Mouse (Mus musculus): ENCODE data around the gene Gm20388.

The Gm20388 gene

GRCm38 (mm10) chr8:121593293-121593692 lies 1682.7 kb downstream of the Gm20388 start:
- in situ Hi-C loops (cut with MboI, MseI): loop anchor here (5.0 to 25.0 kb wide), 3 partner anchors 46 to 1969 kb away; partner anchors contain the start of genes Cox4i1, Emc8 and Gm27021

- in situ Hi-C loops (cut with MboI, MseI): loop anchor here (5.0 to 25.0 kb wide), 3 partner anchors 47 to 1968 kb away; partner anchors contain the start of genes Cox4i1, Emc8 and Gm27021
Measured at GRCm38 (mm10) chr8:121593983-121594382, 1683.3 kb downstream of the Gm20388 start.

GRCm38 (mm10) chr8:121597492-121597891 lies 1686.9 kb downstream of the Gm20388 start:
- in situ Hi-C loops (cut with MboI, MseI): loop anchor here (25.0 kb wide), 2 partner anchors 935 to 1965 kb away; partner anchors contain the start of genes Cox4i1, Emc8 and Gm27021

- in situ Hi-C loops (cut with MboI, MseI): loop anchor here (25.0 kb wide), 2 partner anchors 936 to 1964 kb away; partner anchors contain the start of genes Cox4i1, Emc8 and Gm27021
Measured at GRCm38 (mm10) chr8:121598190-121598589, 1687.5 kb downstream of the Gm20388 start.

GRCm38 (mm10) chr8:121598892-121599291 lies 1688.3 kb downstream of the Gm20388 start:
- in situ Hi-C loops (cut with MboI, MseI): loop anchor here (25.0 kb wide), 2 partner anchors 937 to 1963 kb away; partner anchors contain the start of genes Cox4i1, Emc8 and Gm27021

- in situ Hi-C loops (cut with MboI, MseI): loop anchor here (25.0 kb wide), 2 partner anchors 938 to 1962 kb away; partner anchors contain the start of genes Cox4i1, Emc8 and Gm27021
Measured at GRCm38 (mm10) chr8:121599842-121600241, 1689.2 kb downstream of the Gm20388 start.

GRCm38 (mm10) chr8:121602411-121602810 lies 1691.8 kb downstream of the Gm20388 start:
- in situ Hi-C loops (cut with MboI, MseI): no loop called here

- in situ Hi-C loops (cut with MboI, MseI): no loop called here
Measured at GRCm38 (mm10) chr8:121602860-121603259, 1692.2 kb downstream of the Gm20388 start.

- in situ Hi-C loops (cut with MboI, MseI): no loop called here
Measured at GRCm38 (mm10) chr8:121603801-121604200, 1693.2 kb downstream of the Gm20388 start.

GRCm38 (mm10) chr8:121607661-121608060 lies 1697.0 kb downstream of the Gm20388 start:
- in situ Hi-C loops (cut with MboI, MseI): no loop called here

GRCm38 (mm10) chr8:121609251-121609650 lies 1698.6 kb downstream of the Gm20388 start:
- in situ Hi-C loops (cut with MboI, MseI): no loop called here

- in situ Hi-C loops (cut with MboI, MseI): no loop called here
Measured at GRCm38 (mm10) chr8:121609916-121610315, 1699.3 kb downstream of the Gm20388 start.

- in situ Hi-C loops (cut with MboI, MseI): no loop called here
Measured at GRCm38 (mm10) chr8:121613419-121613818, 1702.8 kb downstream of the Gm20388 start.

GRCm38 (mm10) chr8:121619401-121619995 lies 1708.9 kb downstream of the Gm20388 start:
- in situ Hi-C loops (cut with MboI, MseI): no loop called here

GRCm38 (mm10) chr8:121620801-121621516 lies 1710.3 kb downstream of the Gm20388 start:
- in situ Hi-C loops (cut with MboI, MseI): no loop called here

- in situ Hi-C loops (cut with MboI, MseI): no loop called here
Measured at GRCm38 (mm10) chr8:121621879-121622278, 1711.2 kb downstream of the Gm20388 start.

- in situ Hi-C loops (cut with MboI, MseI): no loop called here
Measured at GRCm38 (mm10) chr8:121623043-121623442, 1712.4 kb downstream of the Gm20388 start.

- in situ Hi-C loops (cut with MboI, MseI): no loop called here
Measured at GRCm38 (mm10) chr8:121628681-121629080, 1718.0 kb downstream of the Gm20388 start.

- in situ Hi-C loops (cut with MboI, MseI): no loop called here
Measured at GRCm38 (mm10) chr8:121631645-121632071, 1721.0 kb downstream of the Gm20388 start.

GRCm38 (mm10) chr8:121632401-121632800 lies 1721.8 kb downstream of the Gm20388 start:
- in situ Hi-C loops (cut with MboI, MseI): no loop called here

GRCm38 (mm10) chr8:121635534-121635933 lies 1724.9 kb downstream of the Gm20388 start:
- in situ Hi-C loops (cut with MboI, MseI): no loop called here

GRCm38 (mm10) chr8:121636180-121636579 lies 1725.5 kb downstream of the Gm20388 start:
- in situ Hi-C loops (cut with MboI, MseI): no loop called here

Measured in T-helper 1 cell (primary cell).